ENCODE assay signal across 8 mouse cellular contexts in genomic region chr10:81633253-81634099, GRCm38 (mm10). TPM values are rescaled to one million over a fixed set of nuclear protein-coding genes. Genes with fewer than 3 reads are reported as not detected.
DNase-seq lines count a peak whose midpoint lies in the region; ATAC-seq and TF ChIP-seq lines count a peak whose summit lies in the region.

No protein-coding gene starts in this region.

- H3K27me3 ChIP-seq in Patski: no peaks in the 10 kb centered on the region
- peaks cover 42% of the 10 kb centered on the region for H3K27me3 ChIP-seq in hindbrain, embryonic 13.5 days

- TF ChIP-seq CTCF in Patski (IDR thresholded peaks at IDR 0.05): no peak

- in situ Hi-C loops in Patski (cut with MboI; ENCODE audit: low pct_unique_long_range_greater_than_20kb): no loop called here

- CTCF ChIA-PET in Patski (lab: Charles Lee): interaction anchor here (0.6 kb wide), 1 partner anchor 12 kb away, joined by 3 read pairs; no protein-coding TSS in a partner anchor

- peak overlapping the region; percentile 45 for H3K4me3 ChIP-seq in hindbrain, embryonic 13.5 days

- H3K9me3 ChIP-seq in hindbrain, embryonic 13.5 days: no peaks in the 10 kb centered on the region

- H3K36me3 ChIP-seq in hindbrain, embryonic 13.5 days: no peaks in the 10 kb centered on the region

- peak overlapping the region; percentile 70 for H3K9ac ChIP-seq in hindbrain, embryonic 13.5 days

- WGBS in hindbrain, embryonic 13.5 days: 4% methylated on average over 37 of the region's 37 CpGs

- peak overlapping the region; percentile 64 for H3K27ac ChIP-seq in hindbrain, embryonic 13.5 days

- H3K4me2 ChIP-seq in hindbrain, embryonic 13.5 days: peak overlapping the region; percentile 60

- peaks cover 12% of the 10 kb centered on the region for H3K4me1 ChIP-seq in hindbrain, embryonic 13.5 days (replicated peaks)

- DNase-seq in Patski (ENCODE audit: low read depth, low spot score): no peak
- peak; percentile 75 to 81 for DNase-seq in cerebellum, postnatal 10 days
- peak; percentile 83 to 84 for DNase-seq in frontal cortex, postnatal 10 days (ENCODE audit: low spot score in 2 of 2)
- DNase-seq in layer of hippocampus, postnatal 14 days (ENCODE audit: low spot score in 2 of 2): peak; percentile 69 to 75
- peak; percentile 85 for DNase-seq in lung, postnatal 14 days
- DNase-seq in ovary, postnatal 36 days (ENCODE audit: low spot score): peak; percentile 87
- DNase-seq in thymus, postnatal 14 days: peak; percentile 94

- ATAC-seq in Patski: peak; percentile 82
- ATAC-seq in hindbrain, embryonic 13.5 days (ENCODE audit: low FRiP score): peak; percentile 90

- POLR2A ChIA-PET in Patski (lab: Charles Lee): interaction anchor here (0.7 to 1.8 kb wide), 2 partner anchors 9 to 31 kb away, joined by 7 to 11 read pairs; no protein-coding TSS in a partner anchor

RNA-seq across cellular contexts. Expression of gene Ankrd24, which starts 5.1 kb away (rescaled TPM):
- 21.5 TPM for polyA plus RNA-seq in Patski (2021)
- polyA plus RNA-seq in hindbrain, embryonic 13.5 days (2015; fragmentation: Nextera tagmentation; extraction: Ambion mirVana): 11.7 and 13.5 TPM in 2 replicates
- 10 to 100 TPM; 32.5 to 36.3 TPM for total RNA-seq in layer of hippocampus, postnatal 14 days (2021)

RNA-seq across cellular contexts. Expression of gene Sirt6, which starts 5.9 kb away (rescaled TPM):
- polyA plus RNA-seq in Patski (2021): 21.7 TPM
- polyA plus RNA-seq in hindbrain, embryonic 13.5 days (2015; fragmentation: Nextera tagmentation; extraction: Ambion mirVana): 57.7 and 63.8 TPM in 2 replicates
- total RNA-seq in layer of hippocampus, postnatal 14 days (2021): 10 to 100 TPM; 27.8 to 30.3 TPM

RNA-seq across cellular contexts. Expression of gene Gm10778, which starts 15.4 kb away (rescaled TPM):
- polyA plus RNA-seq in Patski (2021): 2.5 TPM
- polyA plus RNA-seq in hindbrain, embryonic 13.5 days (2015; fragmentation: Nextera tagmentation; extraction: Ambion mirVana): 6.2 and 6.4 TPM in 2 replicates
- total RNA-seq in layer of hippocampus, postnatal 14 days (2021): 1 to 10 TPM; 3.5 to 3.9 TPM

RNA-seq across cellular contexts. Expression of gene BC025920, which starts 27.4 kb away (rescaled TPM):
- polyA plus RNA-seq in Patski (2021): 1.1 TPM
- polyA plus RNA-seq in hindbrain, embryonic 13.5 days (2015; fragmentation: Nextera tagmentation; extraction: Ambion mirVana): 1.8 and 2.7 TPM in 2 replicates
- 1 to 10 TPM; 2.6 to 2.8 TPM for total RNA-seq in layer of hippocampus, postnatal 14 days (2021)

RNA-seq across cellular contexts. Expression of gene Tle6, which starts 32.6 kb away (rescaled TPM):
- 7.5 TPM for polyA plus RNA-seq in Patski (2021)
- polyA plus RNA-seq in hindbrain, embryonic 13.5 days (2015; fragmentation: Nextera tagmentation; extraction: Ambion mirVana): 3.0 and 4.2 TPM in 2 replicates
- 1 to 10 TPM; 2.0 to 3.5 TPM for total RNA-seq in layer of hippocampus, postnatal 14 days (2021)
